Mouse (Mus musculus): ENCODE measurements around the gene Bmt2. TPM values are rescaled to one million over a fixed set of nuclear protein-coding genes. Genes with fewer than 3 reads are reported as not detected.

Gene Bmt2
- 31.8 TPM for total RNA-seq (2023)

GRCm38 (mm10) chr6:13677818-13678282 lies at the start of gene Bmt2:
Bmt2 (minus strand) TSS chr6:13677966.

GRCm38 (mm10) chr6:13607621-13608493 lies 69.9 kb downstream of the Bmt2 start, which contains the start of gene Tmem168:
Tmem168 (minus strand) TSS chr6:13608100.

Other genes with a start within 250 kb of the Bmt2 start
- gene Tmem168, start 69.9 kb downstream of the Bmt2 start, total RNA-seq (2023) = 54.9 TPM
- gene Gpr85, start 162.0 kb upstream of the Bmt2 start, total RNA-seq (2023) = 0.79 TPM
- gene 2610001J05Rik, start 193.6 kb upstream of the Bmt2 start, total RNA-seq (2023) = 29.3 TPM

Data from CD4-positive naive resting alpha-beta T cell, adult 76 days (primary cell).